Mouse (Mus musculus) MEL (cell line): ENCODE measurements around the gene Gm30302.

Experiments
- CTCF ChIP-seq, 3 experiments: IDR thresholded peaks in 2 of 3; conservative IDR thresholded peaks in 1 of 3; 2 replicates each; pipeline ENCODE4 v1.5.1; 2011 to 2012; ENCODE audit warnings: low read length in 3 of 3, low read depth in 2 of 3, mild to moderate bottlenecking in 2 of 3, improper control_type of control experiment in 1 of 3, inconsistent platforms in 1 of 3, mixed read lengths in 1 of 3, moderate library complexity in 1 of 3; ENCODE audit not compliant: control insufficient read depth in 1 of 3, insufficient read depth in 1 of 3, poor library complexity in 1 of 3, severe bottlenecking in 1 of 3
- E2F4 ChIP-seq: IDR thresholded peaks from 2 replicates; pipeline ENCODE4 v1.6.1; 2011; ENCODE audit warnings: low read depth, low read length, improper control_type of control experiment, borderline replicate concordance
- GATA1 ChIP-seq: IDR thresholded peaks from 2 replicates; pipeline ENCODE4 v1.6.1; 2011; ENCODE audit warnings: low read depth, low read length, improper control_type of control experiment
- POLR2AphosphoS5 ChIP-seq: IDR thresholded peaks from 2 replicates; pipeline ENCODE4 v1.6.1; 2012; ENCODE audit warnings: low read depth, borderline replicate concordance, mild to moderate bottlenecking, inconsistent platforms, low read length, moderate library complexity, mixed read lengths
- TAL1 ChIP-seq: IDR thresholded peaks from 2 replicates; pipeline ENCODE4 v1.6.1; 2012; ENCODE audit warnings: mild to moderate bottlenecking, inconsistent platforms, low read length, moderate library complexity, mixed read lengths
- TCF12 ChIP-seq: IDR thresholded peaks from 2 replicates; pipeline ENCODE4 v1.6.1; 2014; ENCODE audit warnings: low read depth, mild to moderate bottlenecking, inconsistent platforms, low read length, improper control_type of control experiment, moderate library complexity

DNA sequence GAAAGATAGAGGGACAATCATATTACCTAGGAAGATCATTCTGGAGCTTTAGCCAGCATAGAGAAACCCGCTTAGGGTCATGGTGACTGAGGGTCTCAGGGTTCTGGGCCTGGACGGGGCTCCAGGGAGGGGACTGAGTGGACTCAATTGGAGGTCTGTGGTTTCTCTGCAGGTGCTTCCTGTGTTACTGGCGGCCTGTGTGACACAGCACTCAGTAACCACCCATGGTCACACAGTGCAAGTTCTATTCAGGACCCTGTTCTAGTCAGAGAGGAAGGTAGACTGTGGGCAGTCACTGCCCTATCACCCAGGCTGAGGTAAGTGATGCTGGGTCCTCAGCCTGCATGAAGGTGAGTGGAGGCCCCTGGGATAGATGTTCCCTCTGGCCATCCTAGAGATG, 14.9 kb downstream of the Gm30302 start:
- TF ChIP-seq CTCF (IDR thresholded peaks at IDR 0.05 in 2 of 3, conservative IDR thresholded peaks at IDR 0.05 in 1 of 3; ENCODE audit: control insufficient read depth in 1 of 3, insufficient read depth in 1 of 3, low read depth in 2 of 3, low read length in 3 of 3, poor library complexity in 1 of 3, severe bottlenecking in 1 of 3) (no peak), GATA1 (no peak), E2F4 (no peak), POLR2AphosphoS5 (no peak), TCF12 (no peak), TAL1 (no peak)
